Mouse (Mus musculus) heart, postnatal 0 days (tissue): ENCODE measurements around the gene Gpr68.

ENCODE experiments used
- CTCF ChIP-seq: IDR thresholded peaks from 2 replicates; pipeline ENCODE4 v1.5.1; 2016; ENCODE audit warnings: antibody characterized with exemption, control low read depth, low read depth
- EP300 ChIP-seq: IDR thresholded peaks from 2 replicates; pipeline ENCODE4 v1.6.1; 2016; ENCODE audit warnings: antibody characterized with exemption, low read depth

DNA sequence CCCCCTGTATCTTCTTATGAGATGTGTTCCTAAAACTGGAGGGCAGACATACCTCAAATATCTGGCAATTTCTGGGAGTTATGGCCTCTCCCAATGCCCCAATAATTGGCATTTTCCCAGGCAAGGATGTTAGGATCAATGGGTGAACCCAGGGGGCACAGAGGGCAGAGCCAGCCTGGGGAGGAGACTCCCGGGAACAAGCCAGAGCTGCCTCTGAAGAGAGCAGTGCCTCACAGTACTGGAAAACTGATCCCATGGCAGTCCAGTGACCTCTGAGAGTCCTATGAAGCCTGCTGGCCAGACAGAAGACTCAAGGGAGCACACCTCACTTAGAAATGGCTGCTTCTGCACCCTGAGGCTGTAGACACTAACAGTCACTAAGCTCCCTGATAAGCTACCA lies 61.4 kb downstream of the Gpr68 start:
- TF ChIP-seq EP300: no peak
- no peak for TF ChIP-seq CTCF
